Mouse (Mus musculus): ENCODE measurements around the gene E2f6.

The E2f6 gene

GRCm38 (mm10) chr12:16848501-16848900 is 37.7 kb downstream of the E2f6 start:
- DNase-seq (ENCODE audit: low spot score), result no peak

- DNase-seq (ENCODE audit: low spot score), result no peak
Measured at GRCm38 (mm10) chr12:16849821-16850220, 39.1 kb downstream of the E2f6 start.

- DNase-seq (ENCODE audit: low spot score), result no peak
Measured at GRCm38 (mm10) chr12:16850431-16851375, 39.9 kb downstream of the E2f6 start.

- peak; percentile 35 for DNase-seq (ENCODE audit: low spot score)
Measured at GRCm38 (mm10) chr12:16853431-16854165, 42.8 kb downstream of the E2f6 start.

GRCm38 (mm10) chr12:16855632-16856305 is 45.0 kb downstream of the E2f6 start:
- DNase-seq (ENCODE audit: low spot score), result no peak

- DNase-seq (ENCODE audit: low spot score), result no peak
Measured at GRCm38 (mm10) chr12:16856306-16856679, 45.5 kb downstream of the E2f6 start.

- no peak for DNase-seq (ENCODE audit: low spot score)
Measured at GRCm38 (mm10) chr12:16858081-16858480, 47.3 kb downstream of the E2f6 start.

- DNase-seq (ENCODE audit: low spot score), result no peak
Measured at GRCm38 (mm10) chr12:16859781-16860180, 49.0 kb downstream of the E2f6 start.

- DNase-seq (ENCODE audit: low spot score), result no peak
Measured at GRCm38 (mm10) chr12:16860533-16860932, 49.8 kb downstream of the E2f6 start.

GRCm38 (mm10) chr12:16860961-16861360 is 50.2 kb downstream of the E2f6 start:
- no peak for DNase-seq (ENCODE audit: low spot score)

- no peak for DNase-seq (ENCODE audit: low spot score)
Measured at GRCm38 (mm10) chr12:16864477-16864876, 53.7 kb downstream of the E2f6 start.

- DNase-seq (ENCODE audit: low spot score), result no peak
Measured at GRCm38 (mm10) chr12:16865871-16866270, 55.1 kb downstream of the E2f6 start.

- no peak for DNase-seq (ENCODE audit: low spot score)
Measured at GRCm38 (mm10) chr12:16866460-16866859, 55.7 kb downstream of the E2f6 start.

- DNase-seq (ENCODE audit: low spot score), result no peak
Measured at GRCm38 (mm10) chr12:16867306-16867705, 56.5 kb downstream of the E2f6 start.

- no peak for DNase-seq (ENCODE audit: low spot score)
Measured at GRCm38 (mm10) chr12:16868618-16869017, 57.9 kb downstream of the E2f6 start.

- no peak for DNase-seq (ENCODE audit: low spot score)
Measured at GRCm38 (mm10) chr12:16869091-16869778, 58.5 kb downstream of the E2f6 start.

GRCm38 (mm10) chr12:16869870-16870404 is 59.2 kb downstream of the E2f6 start:
- no peak for DNase-seq (ENCODE audit: low spot score)

GRCm38 (mm10) chr12:16870405-16871068 is 59.8 kb downstream of the E2f6 start:
- no peak for DNase-seq (ENCODE audit: low spot score)

- DNase-seq (ENCODE audit: low spot score), result no peak
Measured at GRCm38 (mm10) chr12:16872006-16872405, 61.2 kb downstream of the E2f6 start.

- no peak for DNase-seq (ENCODE audit: low spot score)
Measured at GRCm38 (mm10) chr12:16872926-16873464, 62.2 kb downstream of the E2f6 start.

GRCm38 (mm10) chr12:16873549-16873948 is 62.8 kb downstream of the E2f6 start:
- DNase-seq (ENCODE audit: low spot score), result no peak
